Mouse (Mus musculus): Measurements from ENCODE around the gene Pgp. TPM values are rescaled to one million over a fixed set of nuclear protein-coding genes. Genes with fewer than 3 reads are reported as not detected.

The Pgp gene
- 39.5 and 70.0 TPM in 2 replicates for polyA plus RNA-seq (2012; rRNA removed)

DNA sequence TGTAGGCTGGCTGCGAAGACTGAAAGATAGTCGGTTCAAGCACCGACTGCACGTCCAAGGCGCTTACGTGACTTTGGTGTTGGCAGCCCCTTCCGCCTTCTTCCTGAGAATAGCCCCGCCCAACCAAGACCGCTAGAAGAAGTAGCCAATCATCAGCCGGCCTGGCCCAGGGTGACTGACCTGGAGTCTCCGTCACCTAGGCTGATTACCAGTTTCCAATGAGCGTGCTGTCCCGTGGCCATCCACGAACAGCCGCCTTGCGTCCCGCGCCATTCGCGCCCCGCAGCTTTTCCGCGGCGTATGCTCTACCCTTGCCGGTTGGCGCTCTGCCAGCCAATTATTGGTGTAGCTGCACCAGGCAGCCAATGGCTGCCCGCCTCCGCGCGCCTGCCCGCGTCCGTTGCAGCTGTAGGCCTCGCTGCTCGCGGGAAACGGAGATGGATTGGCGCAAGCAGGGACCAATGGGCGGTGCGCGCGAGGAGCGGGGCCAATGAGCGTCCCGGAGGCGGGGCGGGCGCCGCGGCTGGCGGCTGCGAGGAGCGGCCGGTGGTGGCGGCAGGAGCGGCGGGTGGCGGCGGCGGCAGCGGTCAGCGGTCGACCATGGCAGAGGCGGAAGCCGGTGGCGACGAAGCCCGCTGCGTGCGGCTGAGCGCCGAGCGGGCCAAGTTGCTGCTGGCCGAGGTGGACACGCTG lies at the start of gene Pgp, which contains the start of gene E4f1:
Pgp (plus strand) TSS at position 483 of the 693 bp plus-strand sequence.
E4f1 (minus strand) TSS at position 404 of the 693 bp plus-strand sequence.

DNA sequence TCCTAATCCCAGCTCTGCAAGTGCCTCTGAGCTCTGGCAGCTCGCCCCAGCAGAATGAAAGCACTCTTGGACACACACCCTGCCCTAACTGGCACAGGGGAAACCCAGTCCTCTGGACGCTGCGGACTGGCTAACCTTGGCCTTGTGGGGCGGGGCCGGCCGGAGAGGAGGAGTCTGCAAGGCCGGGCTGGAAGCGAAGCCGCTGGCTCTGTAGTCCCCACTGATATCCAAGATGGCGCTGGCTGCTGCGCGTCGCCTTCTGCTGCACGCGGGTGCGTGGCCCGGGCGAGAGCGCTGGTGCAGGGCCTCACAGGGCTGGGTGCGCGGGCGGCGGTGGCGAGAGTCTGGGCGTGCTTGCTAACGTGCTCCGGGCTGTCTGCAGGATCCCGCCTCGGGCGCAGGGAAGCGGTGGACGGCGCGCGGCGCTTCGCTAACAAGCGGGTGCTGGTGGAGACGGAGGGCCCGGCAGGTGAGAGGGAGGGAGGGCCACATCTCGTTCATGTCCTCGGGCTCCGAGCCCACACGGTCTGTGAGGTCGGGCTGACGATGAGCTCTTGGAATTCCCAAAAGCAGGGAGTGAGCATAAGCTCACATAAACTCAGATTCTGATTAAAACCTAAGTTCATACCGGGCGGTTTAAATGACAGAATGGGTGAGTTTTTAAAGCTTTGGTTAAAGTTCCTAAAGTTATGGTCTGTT lies 43.6 kb upstream of the Pgp start, which contains the start of gene Eci1:
Eci1 (plus strand) TSS at position 171 of the 699 bp plus-strand sequence.

GRCm38 (mm10) chr17:24442632-24443155 lies 27.5 kb upstream of the Pgp start, which contains the start of gene Dnase1l2:
Gene Dnase1l2, minus strand, starts transcription at chr17:24443105.

GRCm38 (mm10) chr17:24473612-24474275 lies 3.6 kb downstream of the Pgp start, which contains the start of gene Bricd5:
Gene Bricd5, plus strand, starts transcription at chr17:24473884.

DNA sequence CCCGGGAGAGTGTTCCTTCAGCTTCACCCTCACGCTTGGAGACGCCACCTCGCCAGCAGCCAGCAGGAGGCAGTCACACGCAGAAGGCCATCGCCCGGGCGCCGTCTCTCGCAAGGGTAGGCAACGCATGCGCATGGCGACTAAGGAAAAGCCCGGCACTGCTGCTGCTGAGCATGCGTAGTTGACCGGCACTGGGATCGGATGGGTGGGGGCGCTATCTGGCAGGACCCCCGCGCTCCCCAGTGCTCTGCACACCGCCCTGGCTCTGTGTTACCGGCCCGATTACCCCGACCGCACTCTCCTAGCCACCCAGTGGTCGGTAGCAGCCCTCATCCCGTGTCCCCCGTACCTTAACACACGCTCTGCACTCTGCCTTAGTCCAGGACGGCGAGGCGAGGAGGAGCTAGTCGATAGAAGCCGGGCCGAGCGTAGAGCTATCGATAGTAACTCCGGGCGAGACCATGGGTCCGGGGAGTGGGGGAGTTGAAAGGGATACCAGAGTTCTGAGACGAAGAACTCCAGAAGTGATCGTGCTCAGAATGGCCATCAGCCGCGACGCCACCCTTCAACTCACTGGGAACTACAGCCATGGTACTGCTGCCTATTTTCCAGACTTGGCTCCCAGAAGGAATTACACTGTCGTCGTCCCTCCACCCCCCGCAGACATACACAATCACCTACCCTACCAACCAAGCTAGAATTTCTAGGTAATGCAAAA lies 8.6 kb downstream of the Pgp start, which contains the start of gene Mlst8:
Mlst8 (minus strand) TSS at position 416 of the 718 bp plus-strand sequence.

DNA sequence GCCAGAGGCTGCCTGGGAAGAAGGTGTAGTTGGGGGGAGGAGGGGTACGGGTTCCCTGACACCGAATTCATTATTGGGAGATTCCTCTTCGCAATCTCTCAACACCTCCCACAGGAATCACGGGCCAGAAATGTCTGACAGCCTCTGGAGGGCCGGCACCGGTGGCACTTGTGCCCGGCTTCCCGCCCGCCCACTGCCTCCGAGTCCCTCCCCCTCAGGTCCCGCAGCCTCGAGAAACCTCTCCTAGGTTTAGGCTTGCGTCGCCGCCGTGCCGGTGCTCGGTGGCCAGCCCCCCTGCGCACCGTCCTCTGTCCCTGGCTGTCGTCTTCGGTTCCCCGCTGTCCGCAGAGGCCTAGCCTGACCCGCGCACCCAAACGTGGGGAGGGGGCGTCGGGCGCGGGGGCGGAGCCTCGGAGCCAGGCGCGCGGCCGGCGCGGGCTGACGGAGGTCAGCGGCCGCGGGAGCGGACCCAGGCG lies 18.0 kb downstream of the Pgp start, which contains the start of gene Caskin1:
Caskin1 (plus strand) TSS at position 416 of the 476 bp plus-strand sequence.

Other genes with a start within 250 kb of the Pgp start
- gene Tedc2, start 249.5 kb upstream of the Pgp start, polyA plus RNA-seq (2012; rRNA removed): 35.9 and 38.6 TPM in 2 replicates
- 57.5 and 58.4 TPM in 2 replicates for gene Ccnf, start 218.9 kb upstream of the Pgp start, polyA plus RNA-seq (2012; rRNA removed)
- gene Abca17, start 119.3 kb upstream of the Pgp start, polyA plus RNA-seq (2012; rRNA removed): 0.02 and 0.25 TPM in 2 replicates
- 12.7 and 15.1 TPM in 2 replicates for gene Abca3, start 118.4 kb upstream of the Pgp start, polyA plus RNA-seq (2012; rRNA removed)
- 387 and 433 TPM in 2 replicates for gene Rnps1, start 55.8 kb upstream of the Pgp start, polyA plus RNA-seq (2012; rRNA removed)
- gene Eci1, start 43.8 kb upstream of the Pgp start, polyA plus RNA-seq (2012; rRNA removed): 51.7 and 52.0 TPM in 2 replicates
- 11.3 and 13.6 TPM in 2 replicates for gene Dnase1l2, start 27.3 kb upstream of the Pgp start, polyA plus RNA-seq (2012; rRNA removed)
- gene E4f1, start 79 bp upstream of the Pgp start, polyA plus RNA-seq (2012; rRNA removed): 45.4 and 62.2 TPM in 2 replicates
- 0.65 and 0.66 TPM in 2 replicates for gene Bricd5, start 3.5 kb downstream of the Pgp start, polyA plus RNA-seq (2012; rRNA removed)
- gene Mlst8, start 8.7 kb downstream of the Pgp start, polyA plus RNA-seq (2012; rRNA removed): 29.8 and 44.7 TPM in 2 replicates
- gene Caskin1, start 18.2 kb downstream of the Pgp start, polyA plus RNA-seq (2012; rRNA removed): 28.4 and 30.5 TPM in 2 replicates
- gene Traf7, start 57.5 kb downstream of the Pgp start, polyA plus RNA-seq (2012; rRNA removed): 155 and 253 TPM in 2 replicates
- 1.1 and 1.8 TPM in 2 replicates for gene Rab26, start 63.8 kb downstream of the Pgp start, polyA plus RNA-seq (2012; rRNA removed)
- gene Pkd1, start 79.4 kb downstream of the Pgp start, polyA plus RNA-seq (2012; rRNA removed): 40.1 and 43.7 TPM in 2 replicates
- 98.5 and 150 TPM in 2 replicates for gene Tsc2, start 162.2 kb downstream of the Pgp start, polyA plus RNA-seq (2012; rRNA removed)
- gene Nthl1, start 162.3 kb downstream of the Pgp start, polyA plus RNA-seq (2012; rRNA removed): 21.1 and 22.2 TPM in 2 replicates
- gene Slc9a3r2, start 179.9 kb downstream of the Pgp start, polyA plus RNA-seq (2012; rRNA removed): 26.4 and 32.7 TPM in 2 replicates
- gene Npw, start 188.1 kb downstream of the Pgp start, polyA plus RNA-seq (2012; rRNA removed): 0.26 TPM in 1 of 2 replicates, not detected in the other
- gene Zfp598, start 199.3 kb downstream of the Pgp start, polyA plus RNA-seq (2012; rRNA removed): 71.2 and 73.0 TPM in 2 replicates
- 4.9 and 6.7 TPM in 2 replicates for gene Syngr3, start 219.6 kb downstream of the Pgp start, polyA plus RNA-seq (2012; rRNA removed)
- 30.2 and 39.5 TPM in 2 replicates for gene Gfer, start 225.8 kb downstream of the Pgp start, polyA plus RNA-seq (2012; rRNA removed)
- gene Noxo1, start 225.8 kb downstream of the Pgp start, polyA plus RNA-seq (2012; rRNA removed): 6.4 and 7.1 TPM in 2 replicates
- 66.5 and 85.6 TPM in 2 replicates for gene Tbl3, start 237.3 kb downstream of the Pgp start, polyA plus RNA-seq (2012; rRNA removed)
- gene Rnf151, start 247.7 kb downstream of the Pgp start, polyA plus RNA-seq (2012; rRNA removed): 0.63 and 0.70 TPM in 2 replicates
- gene Rps2, start 247.7 kb downstream of the Pgp start, polyA plus RNA-seq (2012; rRNA removed): 2,876 and 3,382 TPM in 2 replicates

Data from central nervous system, embryonic 11.5 days (tissue).